Comparison of ENCODE assay signal across 8 mouse cellular contexts in genomic region chr11:120623961-120624679, GRCm38 (mm10). TPM values are rescaled to one million over a fixed set of nuclear protein-coding genes. Genes with fewer than 3 reads are reported as not detected.
DNase-seq lines count a peak whose midpoint lies in the region; ATAC-seq and TF ChIP-seq lines count a peak whose summit lies in the region.

No protein-coding gene starts in this region.

- H3K4me3 ChIP-seq in embryonic facial prominence, embryonic 11.5 days (ENCODE audit: low read depth, low read length), result peak overlapping the region; percentile 99
- H3K4me3 ChIP-seq in heart, postnatal 0 days (ENCODE audit: low read depth, low read length), result peak overlapping the region; percentile 95

- peak overlapping the region; percentile 67; the same call in 1 of the 2 replicates for H3K27ac ChIP-seq in embryonic facial prominence, embryonic 11.5 days (replicated peaks; ENCODE audit: low read depth, low read length)
- H3K27ac ChIP-seq in heart, postnatal 0 days (ENCODE audit: low read depth), result peak overlapping the region; percentile 89

- H3K36me3 ChIP-seq in embryonic facial prominence, embryonic 11.5 days (replicated peaks; ENCODE audit: control insufficient read depth, insufficient read depth, low read depth, low read length), result no peaks in the 10 kb centered on the region; the same call in none of the 2 replicates
- H3K36me3 ChIP-seq in heart, postnatal 0 days (replicated peaks; ENCODE audit: control insufficient read depth, insufficient read depth, low read length), result peaks cover 43% of the 10 kb centered on the region

- no peak for TF ChIP-seq EP300 in heart, postnatal 0 days (IDR thresholded peaks at IDR 0.05; ENCODE audit: low read depth)

- no peaks in the 10 kb centered on the region for H3K27me3 ChIP-seq in embryonic facial prominence, embryonic 11.5 days (ENCODE audit: control insufficient read depth, insufficient read depth, low read length)
- no peaks in the 10 kb centered on the region for H3K27me3 ChIP-seq in heart, postnatal 0 days (ENCODE audit: control insufficient read depth, insufficient read depth, low read length)

- H3K9me3 ChIP-seq in embryonic facial prominence, embryonic 11.5 days (replicated peaks; ENCODE audit: control insufficient read depth, low read length), result no peaks in the 10 kb centered on the region
- H3K9me3 ChIP-seq in heart, postnatal 0 days (replicated peaks; ENCODE audit: control insufficient read depth, low read length), result no peaks in the 10 kb centered on the region

- peak; percentile 51 for TF ChIP-seq CTCF in heart, postnatal 0 days (IDR thresholded peaks at IDR 0.05; ENCODE audit: low read depth)

- peaks cover 2% of the 10 kb centered on the region; the same call in 1 of the 2 replicates for H3K4me1 ChIP-seq in embryonic facial prominence, embryonic 11.5 days (ENCODE audit: control insufficient read depth, insufficient read depth, low read length)
- H3K4me1 ChIP-seq in heart, postnatal 0 days (ENCODE audit: control insufficient read depth, insufficient read depth), result peaks cover 4% of the 10 kb centered on the region

- H3K4me2 ChIP-seq in embryonic facial prominence, embryonic 11.5 days (ENCODE audit: low read depth, low read length), result peak overlapping the region; percentile 98
- H3K4me2 ChIP-seq in heart, postnatal 0 days (ENCODE audit: low read depth, low read length), result peak overlapping the region; percentile 96

- DNase-seq in CD4-positive, CD25-positive, alpha-beta regulatory T cell, adult 2 months (ENCODE audit: low read depth, low spot score), result peak; percentile 85
- DNase-seq in NIH3T3 (ENCODE audit: low read depth), result peak; percentile 85
- peak; percentile 70 for DNase-seq in embryonic facial prominence, embryonic 11.5 days (ENCODE audit: low spot score)
- DNase-seq in heart, postnatal 0 days (ENCODE audit: low spot score), result no peak
- peak; percentile 81 to 89 for DNase-seq in kidney, postnatal 36 days
- peak; percentile 74 for DNase-seq in lung, postnatal 14 days
- DNase-seq in right cerebral cortex, adult 2 months (ENCODE audit: low spot score in 2 of 2), result peak; percentile 64 to 73

- 13% methylated on average over 30 of the region's 30 CpGs for WGBS in embryonic facial prominence, embryonic 11.5 days
- 12% methylated on average over 29 of the region's 30 CpGs for WGBS in heart, postnatal 0 days

- peak; percentile 76 for ATAC-seq in embryonic facial prominence, embryonic 11.5 days (replicated peaks; ENCODE audit: insufficient number of reproducible peaks, low FRiP score, low TSS enrichment, low read depth)
- peak; percentile 81 for ATAC-seq in heart, postnatal 0 days (ENCODE audit: insufficient read depth, low read depth)
- ATAC-seq in monocyte, adult 5-6 weeks (replicated peaks; ENCODE audit: insufficient number of reproducible peaks, low FRiP score, low TSS enrichment, poor library complexity, severe bottlenecking), result no peak

- peak overlapping the region; percentile 74 for H3K9ac ChIP-seq in embryonic facial prominence, embryonic 11.5 days (replicated peaks; ENCODE audit: low read length)
- H3K9ac ChIP-seq in heart, postnatal 0 days (replicated peaks; ENCODE audit: low read depth, low read length), result peak overlapping the region; percentile 72

RNA-seq across cellular contexts. Expression of gene Sirt7, which starts 0.9 kb away (rescaled TPM):
- 20.7 and 20.8 TPM in 2 replicates for polyA plus RNA-seq in embryonic facial prominence, embryonic 11.5 days (2014; fragmentation: Nextera tagmentation; extraction: Ambion mirVana)
- 12.4 and 63.2 TPM in 2 replicates for total RNA-seq in heart, postnatal 0 days (2014; rRNA removed; ENCODE audit: low replicate concordance)
- 14.1 and 15.2 TPM in 2 replicates for polyA plus RNA-seq in heart, postnatal 0 days (2015; fragmentation: Nextera tagmentation; extraction: Ambion mirVana)
- total RNA-seq in monocyte, adult 5-6 weeks (2017), result 131 to 192 TPM (median 132 TPM) in 3 replicates

RNA-seq across cellular contexts. Expression of gene Pcyt2, which starts 6.4 kb away (rescaled TPM):
- 75.3 and 76.9 TPM in 2 replicates for polyA plus RNA-seq in embryonic facial prominence, embryonic 11.5 days (2014; fragmentation: Nextera tagmentation; extraction: Ambion mirVana)
- 57.5 and 76.7 TPM in 2 replicates for total RNA-seq in heart, postnatal 0 days (2014; rRNA removed; ENCODE audit: low replicate concordance)
- polyA plus RNA-seq in heart, postnatal 0 days (2015; fragmentation: Nextera tagmentation; extraction: Ambion mirVana), result 67.5 and 69.6 TPM in 2 replicates
- total RNA-seq in monocyte, adult 5-6 weeks (2017), result 26.9 to 43.7 TPM (median 32.9 TPM) in 3 replicates

RNA-seq across cellular contexts. Expression of gene Mafg, which starts 9.3 kb away (rescaled TPM):
- polyA plus RNA-seq in embryonic facial prominence, embryonic 11.5 days (2014; fragmentation: Nextera tagmentation; extraction: Ambion mirVana), result 16.7 and 18.1 TPM in 2 replicates
- total RNA-seq in heart, postnatal 0 days (2014; rRNA removed; ENCODE audit: low replicate concordance), result 34.1 and 37.7 TPM in 2 replicates
- 13.6 and 14.1 TPM in 2 replicates for polyA plus RNA-seq in heart, postnatal 0 days (2015; fragmentation: Nextera tagmentation; extraction: Ambion mirVana)
- total RNA-seq in monocyte, adult 5-6 weeks (2017), result 28.8 to 34.0 TPM (median 33.8 TPM) in 3 replicates

RNA-seq across cellular contexts. Expression of gene Npb, which starts 15.8 kb away (rescaled TPM):
- not detected in 2 replicates for polyA plus RNA-seq in embryonic facial prominence, embryonic 11.5 days (2014; fragmentation: Nextera tagmentation; extraction: Ambion mirVana)
- 25.1 TPM in 1 of 2 replicates, not detected in the other for total RNA-seq in heart, postnatal 0 days (2014; rRNA removed; ENCODE audit: low replicate concordance)
- 9.9 and 11.8 TPM in 2 replicates for polyA plus RNA-seq in heart, postnatal 0 days (2015; fragmentation: Nextera tagmentation; extraction: Ambion mirVana)
- total RNA-seq in monocyte, adult 5-6 weeks (2017), result not detected in 3 replicates

RNA-seq across cellular contexts. Expression of gene Pycr1, which starts 19.4 kb away (rescaled TPM):
- 26.3 and 27.1 TPM in 2 replicates for polyA plus RNA-seq in embryonic facial prominence, embryonic 11.5 days (2014; fragmentation: Nextera tagmentation; extraction: Ambion mirVana)
- 2.1 and 5.8 TPM in 2 replicates for total RNA-seq in heart, postnatal 0 days (2014; rRNA removed; ENCODE audit: low replicate concordance)
- 6.3 and 6.5 TPM in 2 replicates for polyA plus RNA-seq in heart, postnatal 0 days (2015; fragmentation: Nextera tagmentation; extraction: Ambion mirVana)
- 0.57 to 0.58 TPM in 2 of 3 replicates, not detected in the other for total RNA-seq in monocyte, adult 5-6 weeks (2017)
